Mouse (Mus musculus): Measurements from ENCODE around the gene Hexim2.

Hexim2 gene

GRCm38 (mm10) chr11:103112552-103112912 lies 19.7 kb upstream of the Hexim2 start:
- DNase-seq = no peak

- no peak for DNase-seq
These were observed 19.2 kb upstream of the Hexim2 start for GRCm38 (mm10) chr11:103113005-103113404.

GRCm38 (mm10) chr11:103113771-103114170 lies 18.5 kb upstream of the Hexim2 start:
- DNase-seq = no peak

- DNase-seq = no peak
These were observed 17.8 kb upstream of the Hexim2 start for GRCm38 (mm10) chr11:103114270-103114943.

GRCm38 (mm10) chr11:103115163-103116007 lies 16.8 kb upstream of the Hexim2 start:
- peak; percentile 91 for DNase-seq

- peak; percentile 100 for DNase-seq
These were observed 16.0 kb upstream of the Hexim2 start, which contains the start of gene Hexim1 for GRCm38 (mm10) chr11:103116008-103116818. Gene Hexim1, plus strand, starts transcription at chr11:103116231.

GRCm38 (mm10) chr11:103116959-103117590 lies 15.2 kb upstream of the Hexim2 start:
- peak; percentile 85 for DNase-seq

GRCm38 (mm10) chr11:103117591-103118009 lies 14.6 kb upstream of the Hexim2 start:
- DNase-seq = peak; percentile 44

- no peak for DNase-seq
These were observed 13.4 kb upstream of the Hexim2 start for GRCm38 (mm10) chr11:103118866-103119265.

- DNase-seq = no peak
These were observed 12.6 kb upstream of the Hexim2 start for GRCm38 (mm10) chr11:103119609-103120008.

GRCm38 (mm10) chr11:103120315-103120714 lies 11.9 kb upstream of the Hexim2 start:
- DNase-seq = peak; percentile 47

- peak; percentile 100 for DNase-seq
These were observed 587 bp downstream of the Hexim2 start for GRCm38 (mm10) chr11:103132576-103133455.

GRCm38 (mm10) chr11:103133456-103134185 lies 1.4 kb downstream of the Hexim2 start:
- DNase-seq = no peak

GRCm38 (mm10) chr11:103134221-103134620 lies 2.0 kb downstream of the Hexim2 start:
- DNase-seq = peak; percentile 39

- no peak for DNase-seq
These were observed 3.9 kb downstream of the Hexim2 start for GRCm38 (mm10) chr11:103136039-103136577.

- no peak for DNase-seq
These were observed 7.9 kb downstream of the Hexim2 start for GRCm38 (mm10) chr11:103139951-103140762.

GRCm38 (mm10) chr11:103140763-103141100 lies 8.5 kb downstream of the Hexim2 start:
- DNase-seq = peak; percentile 51

GRCm38 (mm10) chr11:103141101-103141943 lies 9.1 kb downstream of the Hexim2 start:
- peak; percentile 83 for DNase-seq

- DNase-seq = no peak
These were observed 9.7 kb downstream of the Hexim2 start for GRCm38 (mm10) chr11:103141944-103142255.

Measured in lung, postnatal 36 days (tissue).